Mouse (Mus musculus) mesoderm, embryonic 11.5 days (tissue): Measurements from ENCODE around the gene Gm49340.
"Not testable (repeated sequence)": the region's sequence is repeated elsewhere in the genome, so short reads cannot be mapped to it uniquely, and the experiment has no call there.

Experiments used
- DNase-seq: peaks from one replicate; pipeline ENCODE4 v3.0.0-alpha.2; 2012; ENCODE audit warnings: low read depth, low spot score

Gm49340 gene

DNA sequence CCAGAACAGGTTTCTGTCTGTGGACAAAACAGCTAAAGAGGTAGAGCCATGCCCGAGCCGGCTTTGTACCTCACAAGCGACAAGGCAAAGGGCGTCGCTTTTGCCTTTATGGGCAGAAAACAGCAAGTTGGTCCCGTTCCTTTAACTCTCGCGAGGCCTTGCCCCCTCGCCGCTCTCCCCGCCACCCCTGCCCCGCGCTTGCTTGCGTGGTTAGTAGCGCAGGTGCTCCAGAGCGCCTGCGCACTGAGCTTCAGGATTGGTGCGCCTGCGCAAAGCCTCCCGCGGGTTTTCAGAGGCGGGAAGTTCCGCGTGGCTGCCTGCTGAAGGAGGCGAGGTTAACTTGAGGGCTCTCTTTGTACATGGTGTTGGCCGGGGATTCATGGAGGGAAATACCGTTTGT, at the start of gene Gm49340, which contains the start of the genes Aspa and Spata22:
Gene Gm49340 (plus strand): TSS at position 300 of the 400 bp plus-strand sequence.
Gene Aspa (minus strand): TSS at position 155 of the 400 bp plus-strand sequence.
Gene Spata22 (plus strand): TSS at position 300 of the 400 bp plus-strand sequence.
- no peak for DNase-seq

DNA sequence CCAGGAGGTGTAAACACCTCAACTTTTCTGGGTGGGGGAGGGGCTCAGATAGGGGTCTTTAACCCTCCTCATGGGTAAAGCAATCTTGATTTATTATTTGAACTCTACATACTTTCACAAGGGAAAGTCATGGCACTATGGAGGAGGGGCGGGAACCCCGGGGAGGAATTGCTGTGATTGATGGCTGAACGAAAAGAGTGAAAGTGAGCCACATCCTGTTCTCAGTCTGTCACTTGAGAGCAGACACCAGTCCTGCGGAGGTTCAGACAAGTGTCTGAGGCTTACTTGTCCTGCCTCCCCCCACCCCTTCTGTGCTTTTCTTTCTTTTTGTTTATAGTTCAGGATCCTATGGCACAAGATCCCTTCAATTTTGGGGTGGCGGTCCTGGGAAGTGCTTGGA, 48.8 kb upstream of the Gm49340 start:
- DNase-seq: peak; percentile 23

DNA sequence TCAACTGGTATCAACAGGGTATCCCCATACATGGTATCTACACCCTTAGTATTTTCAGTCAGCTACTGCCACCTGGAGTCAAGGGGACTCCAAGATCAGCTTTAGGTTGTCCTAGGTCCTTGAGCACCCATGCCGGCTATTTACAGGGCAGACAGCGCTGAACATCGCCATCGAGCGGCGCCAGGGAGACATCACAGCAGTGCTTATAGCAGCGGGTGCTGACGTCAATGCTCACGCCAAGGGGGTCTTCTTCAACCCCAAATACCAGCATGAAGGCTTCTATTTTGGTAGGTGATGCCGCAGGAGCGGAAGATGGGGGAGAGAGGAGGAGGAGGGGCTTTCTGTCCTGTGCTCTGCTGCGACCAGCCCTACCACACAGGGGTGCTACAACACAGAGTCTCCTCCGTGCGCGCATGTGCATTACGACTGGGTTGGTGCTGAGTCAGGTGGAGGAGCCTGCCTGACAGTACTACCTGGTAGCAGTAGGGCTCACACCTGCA, 48.0 kb upstream of the Gm49340 start:
- peak; percentile 59 for DNase-seq

DNA sequence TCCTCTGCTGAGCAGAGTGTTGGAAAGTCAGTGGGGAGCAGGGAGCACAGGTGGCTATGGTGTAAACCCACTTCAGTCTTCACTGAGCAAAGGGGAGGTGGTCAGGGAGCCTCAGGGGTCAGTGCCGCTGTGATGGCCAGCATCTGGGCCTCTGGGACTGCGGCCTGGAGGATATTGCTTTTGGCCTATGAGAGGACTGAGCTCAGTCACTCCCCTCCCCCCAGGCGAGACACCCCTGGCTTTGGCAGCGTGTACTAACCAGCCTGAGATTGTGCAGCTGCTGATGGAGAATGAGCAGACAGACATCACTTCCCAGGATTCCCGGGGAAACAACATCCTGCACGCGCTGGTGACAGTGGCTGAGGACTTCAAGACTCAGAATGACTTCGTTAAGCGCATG, 46.2 kb upstream of the Gm49340 start:
- DNase-seq: no peak

DNA sequence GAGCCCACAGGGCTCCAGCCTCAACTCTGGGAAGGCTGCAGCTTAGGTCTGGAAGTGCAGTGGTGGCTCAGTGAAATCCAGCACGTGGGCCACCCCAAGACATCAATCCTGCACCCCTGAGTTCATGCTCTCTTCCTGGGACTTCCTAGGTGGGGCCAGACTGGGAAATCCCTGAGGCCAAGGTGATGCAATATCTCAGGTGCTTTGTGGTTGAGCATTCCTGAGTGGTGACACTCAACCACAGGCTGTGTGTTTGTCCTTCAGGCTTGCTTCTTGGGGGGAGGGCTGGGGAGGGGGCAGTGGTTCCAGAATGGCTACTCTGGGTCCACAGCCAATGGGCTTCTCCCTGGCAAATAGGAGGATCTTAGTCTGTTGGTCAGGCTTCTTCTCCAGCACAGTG, 45.6 kb upstream of the Gm49340 start:
- DNase-seq: no peak

DNA sequence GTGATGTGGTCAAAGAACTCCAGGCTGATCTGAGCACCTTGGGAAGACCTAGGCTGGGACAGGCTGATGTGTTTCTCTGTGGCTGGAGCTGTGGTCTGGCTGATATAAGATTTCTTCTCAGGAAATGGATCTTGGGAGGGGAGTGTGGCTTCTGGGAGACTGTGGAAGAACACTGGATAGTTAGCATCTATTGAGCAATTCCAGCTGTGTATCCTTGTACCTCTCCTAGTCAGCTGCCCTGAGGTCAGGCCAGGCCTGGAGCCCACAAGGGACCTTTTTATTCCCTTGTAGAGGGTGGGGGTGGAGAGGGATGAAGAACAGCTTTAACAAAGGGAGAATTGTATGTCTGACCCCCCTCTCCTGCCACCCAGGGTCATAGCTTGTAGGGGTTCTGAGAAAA, 45.2 kb upstream of the Gm49340 start:
- peak; percentile 17 for DNase-seq

DNA sequence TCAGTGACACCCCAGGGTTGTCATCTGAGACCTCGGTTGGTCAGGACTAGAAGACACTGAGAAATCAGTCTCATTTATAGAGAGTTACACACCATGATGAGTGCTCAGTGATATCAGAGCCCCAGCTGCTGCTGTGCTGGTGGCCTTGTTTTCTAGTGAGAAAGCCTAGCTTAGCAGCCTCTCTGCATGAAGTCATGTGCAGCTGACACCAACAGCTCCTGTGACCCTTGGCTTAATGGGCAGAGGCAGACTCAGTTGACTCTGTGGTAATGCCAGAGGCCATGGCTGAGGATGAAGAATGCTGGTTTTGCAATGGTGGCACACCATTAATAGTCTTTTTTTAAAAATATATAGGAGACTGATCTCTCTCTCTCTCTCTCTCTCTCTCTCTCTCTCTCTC, 39.9 kb upstream of the Gm49340 start:
- no peak for DNase-seq

DNA sequence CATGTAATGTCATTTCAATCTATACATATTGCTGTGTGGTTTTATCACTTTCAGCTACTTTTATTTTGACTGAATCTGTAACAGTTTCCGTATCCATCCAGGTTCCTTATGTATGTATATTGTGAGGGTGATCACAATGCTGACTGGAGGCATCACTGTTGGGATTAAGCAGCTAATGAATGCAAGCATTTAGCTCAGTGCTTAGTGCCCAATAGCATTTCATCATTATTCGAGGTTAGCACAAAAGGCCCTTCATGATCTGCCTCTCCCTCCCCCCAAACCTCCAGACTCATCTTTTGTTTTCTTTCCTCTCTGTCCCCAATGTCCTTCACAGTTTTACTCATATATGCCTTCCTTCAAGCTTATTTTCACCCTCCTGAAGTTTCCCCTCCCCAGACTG, 26.4 kb upstream of the Gm49340 start:
- DNase-seq: no peak

DNA sequence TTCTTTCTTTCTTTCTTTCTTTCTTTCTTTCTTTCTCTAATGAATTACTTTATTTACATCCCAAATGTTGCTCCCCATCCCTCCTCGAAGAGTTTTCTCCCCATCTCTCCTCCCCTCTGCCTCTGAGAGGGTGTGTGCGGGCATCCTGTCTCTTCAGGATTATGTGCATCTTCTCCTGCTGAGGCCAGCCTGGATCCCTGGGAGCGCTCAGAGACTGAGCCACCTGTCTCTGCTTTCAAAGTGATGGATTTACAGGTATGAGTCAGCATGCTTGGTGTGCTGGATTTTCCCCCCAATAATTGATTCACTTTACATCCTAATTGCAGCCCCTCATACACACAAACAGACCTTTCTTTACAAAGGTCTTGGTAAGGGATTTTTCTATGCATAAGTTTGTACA, 13.6 kb upstream of the Gm49340 start:
- DNase-seq: no peak

DNA sequence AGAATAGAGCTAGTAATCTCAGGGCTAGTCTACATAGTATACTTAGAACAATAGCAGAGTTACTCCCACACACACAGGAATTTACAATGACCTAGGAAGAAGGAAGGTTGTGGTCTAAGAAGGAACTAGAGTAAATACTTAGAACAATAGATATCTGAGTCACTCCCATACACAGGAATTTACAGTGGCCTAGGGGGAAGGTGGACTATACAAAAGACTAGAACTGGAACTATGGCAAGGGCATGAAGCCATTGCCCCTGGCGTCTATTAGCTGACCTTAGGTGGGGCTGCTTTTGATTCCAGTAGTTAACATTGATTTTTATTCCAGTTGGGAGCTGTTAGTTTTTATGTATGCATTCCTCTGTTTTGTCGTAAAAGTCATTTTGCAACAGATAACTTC, 11.0 kb upstream of the Gm49340 start:
- DNase-seq: not testable (repeated sequence)

DNA sequence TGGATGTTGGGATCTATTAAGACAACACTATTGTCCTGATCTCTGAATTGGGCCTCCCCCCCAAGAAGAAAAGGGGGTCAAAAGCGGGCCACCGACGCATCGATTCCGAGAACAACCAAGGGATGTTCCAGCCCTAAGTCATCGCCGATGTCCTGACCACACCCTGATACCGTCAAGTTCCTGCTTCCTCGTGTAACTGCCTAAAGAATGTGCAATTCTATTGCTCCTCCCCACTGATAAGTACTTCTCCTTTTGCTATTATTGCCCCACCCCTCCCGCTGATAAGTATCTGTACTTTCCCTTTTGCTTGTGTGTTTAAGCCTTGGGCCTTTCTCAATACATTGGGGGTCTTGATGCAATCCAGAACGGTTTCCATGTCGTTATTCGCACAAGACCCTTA, 8.5 kb upstream of the Gm49340 start:
- not testable (repeated sequence) for DNase-seq

DNA sequence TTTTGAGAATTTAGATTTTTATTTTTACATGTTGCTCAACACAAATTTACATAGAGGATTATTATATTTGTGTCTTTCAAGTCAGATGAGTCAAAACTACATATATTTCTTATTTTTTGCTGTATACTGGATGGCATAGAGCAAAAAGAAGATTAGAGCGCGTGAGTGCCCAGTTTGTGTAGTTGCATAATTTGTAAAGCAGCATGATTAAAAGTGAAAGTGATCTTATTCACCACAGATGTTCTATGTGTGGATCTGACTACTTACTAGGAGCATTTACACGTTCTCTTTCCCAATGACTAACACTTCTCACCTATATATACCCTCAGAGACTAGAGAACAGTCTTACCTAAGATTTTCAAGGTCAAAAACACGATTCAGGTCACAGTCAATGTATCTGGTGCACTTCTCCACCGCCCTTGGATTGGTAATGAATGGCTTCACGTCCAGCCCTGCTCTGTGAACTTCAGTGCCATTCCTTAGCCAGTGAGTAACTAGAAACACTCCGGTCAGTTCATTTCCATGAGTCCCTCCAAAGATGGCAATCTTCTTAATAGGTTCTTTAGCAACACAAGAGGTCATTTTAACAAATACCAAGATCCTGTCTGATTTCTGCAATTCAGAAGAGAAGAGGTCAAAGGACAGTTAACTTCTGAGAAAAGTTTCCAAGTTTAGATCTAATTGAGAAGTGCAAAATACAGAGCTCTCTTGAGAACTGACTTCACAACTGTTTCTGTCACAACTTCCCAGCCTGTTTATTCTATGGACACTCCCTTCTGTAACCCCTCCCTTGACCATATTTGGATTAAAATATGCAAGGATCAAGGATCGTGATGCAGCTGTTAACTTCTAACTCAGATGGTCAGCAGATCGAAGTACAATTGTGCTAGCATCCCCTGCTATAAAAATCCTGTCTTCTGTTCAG, 5.4 kb upstream of the Gm49340 start:
- DNase-seq: no peak

DNA sequence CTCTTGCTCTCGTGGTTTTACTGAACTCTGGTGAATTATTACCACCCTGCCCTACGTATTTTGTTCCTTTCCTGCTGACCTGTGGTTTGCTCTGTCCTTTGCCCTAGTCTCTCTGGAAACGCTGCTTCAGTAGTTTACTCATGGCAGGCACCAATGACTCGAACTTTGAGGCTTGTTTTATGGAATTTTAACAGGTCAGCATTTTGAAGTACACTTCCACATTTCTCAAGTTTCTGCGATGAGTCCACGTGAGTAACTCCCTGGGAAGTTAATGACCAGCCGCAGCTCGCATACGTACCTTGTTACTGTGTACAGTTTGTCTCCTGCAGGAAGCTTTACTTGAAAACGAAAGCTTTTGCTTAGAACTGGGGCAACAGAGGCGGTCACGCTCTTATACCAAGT, 3.1 kb upstream of the Gm49340 start:
- no peak for DNase-seq

DNA sequence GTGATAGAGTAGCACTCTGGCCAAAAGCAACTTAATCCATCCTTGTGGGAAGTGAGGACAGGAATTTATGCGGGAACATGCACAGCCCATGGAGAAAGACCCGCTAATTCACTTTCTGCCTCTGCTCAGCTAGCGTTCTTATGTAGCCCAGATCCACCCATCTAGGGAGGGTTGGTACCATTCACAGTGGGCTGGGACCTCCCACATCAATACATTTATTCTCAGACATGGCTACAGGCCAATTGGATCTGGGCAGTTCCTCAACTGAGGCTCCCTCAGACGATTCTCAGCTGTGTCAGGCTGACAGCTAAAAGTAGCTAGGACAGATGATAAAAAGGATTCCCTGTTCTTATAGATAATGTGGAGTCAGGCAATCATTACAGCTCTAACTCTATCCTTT, 2.2 kb upstream of the Gm49340 start:
- no peak for DNase-seq

DNA sequence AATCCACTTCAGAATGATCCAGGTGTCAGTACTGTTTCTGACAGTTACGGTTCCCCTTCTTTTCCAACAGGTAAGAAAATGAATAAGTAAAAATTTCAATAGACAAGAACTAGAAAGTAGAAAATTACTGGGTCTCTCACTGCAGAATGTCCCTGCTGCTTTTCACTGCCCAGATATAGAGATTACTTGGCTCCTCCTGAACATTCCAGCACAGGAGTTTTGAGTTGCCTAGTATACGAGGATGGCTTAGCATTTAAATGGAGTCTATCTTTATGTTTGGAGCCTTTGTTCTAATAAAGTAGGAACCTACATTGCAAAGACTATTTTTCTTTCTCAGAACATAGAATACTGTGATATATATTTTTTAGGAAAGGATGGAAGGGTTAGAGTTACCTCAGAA, 3.8 kb downstream of the Gm49340 start:
- DNase-seq: no peak

DNA sequence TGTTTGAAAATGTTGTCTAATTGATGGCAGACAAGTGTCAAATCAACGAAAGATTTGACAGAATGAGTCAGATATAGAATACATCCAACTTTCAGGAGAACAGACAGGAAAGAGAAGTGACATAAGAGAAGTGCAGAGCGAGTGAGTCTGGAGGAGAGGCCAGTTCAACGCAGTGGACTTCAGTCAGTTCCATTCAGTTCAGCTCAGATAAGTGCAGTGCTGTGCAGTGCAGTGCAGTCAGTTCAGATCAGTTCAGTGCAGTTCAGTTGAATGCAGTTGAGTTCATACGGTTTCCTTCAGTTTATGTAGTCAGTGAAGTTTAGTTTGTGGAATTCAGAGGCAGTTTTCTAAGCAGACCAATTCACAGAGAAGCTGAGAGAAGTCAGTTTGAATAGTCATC, 7.4 kb downstream of the Gm49340 start:
- DNase-seq: no peak

DNA sequence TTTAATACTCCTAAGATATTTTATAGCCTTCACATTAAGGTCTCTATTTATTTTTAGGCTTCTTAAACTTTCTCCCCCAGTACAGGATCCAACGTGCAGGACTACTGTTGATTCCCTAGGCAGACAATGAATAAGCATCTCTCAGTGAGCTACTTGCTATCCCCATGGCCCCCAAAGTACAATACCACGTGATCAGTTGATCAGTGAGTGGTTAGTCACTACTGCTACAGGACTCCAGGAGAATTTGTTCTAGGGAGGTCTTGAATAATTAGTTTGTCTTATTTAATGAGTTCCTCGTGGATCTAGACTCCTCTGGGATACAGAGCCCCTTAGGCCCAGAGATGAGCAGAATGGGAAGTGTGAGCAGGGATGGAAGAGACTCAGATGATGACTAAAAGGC, 20.9 kb downstream of the Gm49340 start, which contains the start of gene Olfr20:
Gene Olfr20 (plus strand): TSS at position 301 of the 400 bp plus-strand sequence.
- no peak for DNase-seq

DNA sequence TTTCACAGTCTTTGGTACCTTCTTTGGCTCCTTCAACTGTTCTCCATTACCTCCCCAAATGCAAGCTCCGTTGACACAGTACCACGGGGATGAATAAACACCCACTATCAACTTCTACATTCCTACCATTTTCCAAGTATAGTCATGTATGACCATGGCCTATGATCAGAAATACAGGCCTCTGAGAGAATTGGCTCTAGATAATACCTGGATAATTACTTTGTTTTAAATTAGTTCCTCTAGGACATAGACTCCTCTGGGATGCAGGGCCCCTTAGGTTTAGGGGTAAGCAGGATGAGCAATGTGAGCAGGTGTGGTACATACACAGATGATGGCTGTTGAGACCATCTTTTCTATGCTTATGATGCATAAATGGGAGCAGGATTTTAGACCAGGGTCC, 41.4 kb downstream of the Gm49340 start, which contains the start of gene Olfr376:
Gene Olfr376 (plus strand): TSS at position 301 of the 400 bp plus-strand sequence.
- no peak for DNase-seq

DNA sequence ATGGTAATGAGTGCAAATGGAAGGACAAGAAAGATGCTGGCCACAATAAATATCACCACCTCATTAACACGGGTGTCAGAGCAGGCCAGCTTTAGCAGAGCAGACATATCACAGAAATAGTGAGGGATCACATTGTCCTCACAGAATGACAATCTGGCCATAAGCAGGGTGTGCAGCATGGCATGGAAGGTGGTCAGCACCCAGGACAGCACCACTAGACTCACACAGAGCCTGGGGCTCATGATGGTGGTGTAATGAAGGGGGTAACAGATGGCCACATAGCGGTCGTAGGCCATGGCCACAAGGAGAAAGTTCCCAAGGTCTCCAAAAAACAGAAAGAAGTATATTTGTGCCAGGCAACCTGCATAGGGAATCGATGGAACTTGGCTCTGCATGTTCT, 65.8 kb downstream of the Gm49340 start:
- peak; percentile 0 for DNase-seq

DNA sequence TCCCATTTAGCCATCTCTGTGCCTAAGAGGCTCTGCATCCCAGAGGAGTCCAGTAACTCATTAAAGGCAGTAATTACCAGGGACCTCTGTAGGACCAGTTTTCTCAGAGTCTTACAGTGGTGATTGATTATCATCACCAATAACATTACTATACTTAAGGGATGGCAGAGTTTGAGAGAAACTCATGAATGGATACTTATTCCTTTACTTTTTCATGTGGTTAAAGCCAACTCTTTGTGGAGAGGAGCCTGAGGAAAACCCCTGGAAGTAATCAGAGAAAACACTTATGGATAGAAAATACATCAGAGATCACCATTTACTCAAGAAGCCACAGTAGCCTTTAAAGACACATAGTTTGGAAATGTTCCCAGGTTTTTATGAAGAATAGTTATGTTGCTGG, 70.0 kb downstream of the Gm49340 start, which contains the start of gene Olfr1:
Gene Olfr1 (minus strand): TSS at position 101 of the 400 bp plus-strand sequence.
- no peak for DNase-seq
